In the genomic region with DNA sequence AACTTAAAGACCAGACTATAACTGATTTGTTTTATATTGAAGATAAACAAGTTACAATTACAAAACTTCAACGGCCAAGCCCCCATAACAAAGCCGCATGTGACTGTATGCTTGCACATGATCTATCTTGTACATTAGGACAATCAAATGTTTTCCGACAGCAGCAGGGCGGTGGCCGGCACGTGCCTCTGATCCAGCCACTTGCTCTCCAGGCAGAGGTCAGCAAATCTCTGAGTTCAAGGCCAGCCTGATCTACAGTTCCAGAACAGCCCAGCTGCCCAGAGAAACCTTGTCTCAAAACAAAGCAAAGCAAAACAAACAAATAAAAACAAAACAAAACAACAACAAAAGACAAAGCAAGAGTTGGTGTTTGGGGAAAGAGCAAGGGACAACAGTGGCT, we compare ENCODE assay signal across 12 mouse cellular contexts. TPM values are rescaled to one million over a fixed set of nuclear protein-coding genes. Genes with fewer than 3 reads are reported as not detected.
DNase-seq lines count a peak whose midpoint lies in the region; ATAC-seq lines count a peak whose summit lies in the region.
"Had no signal": no experiment of that assay in that cellular context is flagged by ENCODE, and none has a peak within 500 bp of the region (broad histone marks: within the 10 kb centered on the region; RNA-seq: fewer than 3 reads in every experiment).

No protein-coding gene starts in this region.

- H3K4me1 ChIP-seq in heart, embryonic 16.5 days (ENCODE audit: control insufficient read depth, insufficient read depth, low read length), result no peaks in the 10 kb centered on the region
- no peaks in the 10 kb centered on the region; the same call in 1 of the 2 replicates for H3K4me1 ChIP-seq in liver, embryonic 16.5 days (ENCODE audit: control insufficient read depth, low read depth, low read length)

- no peak for DNase-seq in heart, postnatal 10 days
- peak; percentile 21 for DNase-seq in ovary, adult 18-20 months (ENCODE audit: low spot score)
- no peak for DNase-seq in ovary, postnatal 14 days (ENCODE audit: low spot score)
- DNase-seq in urinary bladder, adult 2 months (ENCODE audit: low spot score), result no peak
- DNase-seq: cerebellum, postnatal 36 days; thymus, postnatal 14 days had no signal

- intact Hi-C loops in heart, postnatal 10 days (cut with DNase I), result loop anchor here (2.0 kb wide), 1 partner anchor 71 kb away; no protein-coding TSS in a partner anchor

- no peaks in the 10 kb centered on the region for H3K36me3 ChIP-seq in heart, embryonic 16.5 days (ENCODE audit: control insufficient read depth, insufficient read depth)
- H3K36me3 ChIP-seq in liver, embryonic 16.5 days (ENCODE audit: control insufficient read depth, insufficient read depth), result no peaks in the 10 kb centered on the region
- H3K36me3 ChIP-seq: hindbrain, embryonic 12.5 days; liver, embryonic 15.5 days had no signal

- no peak overlapping the region for H3K9ac ChIP-seq in heart, embryonic 16.5 days (ENCODE audit: low read length)
- H3K9ac ChIP-seq in liver, embryonic 16.5 days (ENCODE audit: low read depth, low read length), result no peak overlapping the region
- H3K9ac ChIP-seq: liver, embryonic 15.5 days had no signal

- no peak overlapping the region for H3K27ac ChIP-seq in heart, embryonic 16.5 days (ENCODE audit: low read length)
- H3K27ac ChIP-seq in liver, embryonic 16.5 days (ENCODE audit: low read length), result no peak overlapping the region
- H3K27ac ChIP-seq: hindbrain, embryonic 12.5 days; liver, embryonic 15.5 days had no signal

- H3K4me2 ChIP-seq in heart, embryonic 16.5 days (ENCODE audit: low read depth, low read length), result peak overlapping the region; percentile 94; the same call in 1 of the 2 replicates
- 0 out of 2 replicates have a peak overlapping the region, but pooled peaks have one; percentile 20 for H3K4me2 ChIP-seq in liver, embryonic 16.5 days (ENCODE audit: low read depth, low read length)

- no peaks in the 10 kb centered on the region for H3K9me3 ChIP-seq in heart, embryonic 16.5 days (replicated peaks; ENCODE audit: control insufficient read depth, low read length)
- H3K9me3 ChIP-seq in liver, embryonic 16.5 days (replicated peaks; ENCODE audit: control insufficient read depth, low read length), result no peaks in the 10 kb centered on the region
- H3K9me3 ChIP-seq: hindbrain, embryonic 12.5 days; liver, embryonic 15.5 days had no signal

- no peak for ATAC-seq in heart, embryonic 16.5 days (replicated peaks; ENCODE audit: extremely low read depth, insufficient read depth, low FRiP score)
- ATAC-seq in liver, embryonic 16.5 days (ENCODE audit: low read depth), result no peak
- ATAC-seq in erythroid progenitor cell, adult 5-6 weeks (replicated peaks; ENCODE audit: low FRiP score, poor library complexity, severe bottlenecking), result no peak

- WGBS in heart, embryonic 16.5 days, result 62% methylated on average over 6 of the region's 6 CpGs
- 52% methylated on average over 6 of the region's 6 CpGs for WGBS in liver, embryonic 16.5 days (ENCODE audit: insufficient replicate concordance)

- no peaks in the 10 kb centered on the region for H3K27me3 ChIP-seq in heart, embryonic 16.5 days (ENCODE audit: control insufficient read depth, insufficient read depth, low read length)
- no peaks in the 10 kb centered on the region for H3K27me3 ChIP-seq in liver, embryonic 16.5 days (ENCODE audit: control insufficient read depth, insufficient read depth, low read depth, low read length)
- H3K27me3 ChIP-seq: hindbrain, embryonic 12.5 days; liver, embryonic 15.5 days had no signal

- H3K4me3 ChIP-seq in heart, embryonic 16.5 days (ENCODE audit: low read length), result no peak overlapping the region
- H3K4me3 ChIP-seq in liver, embryonic 16.5 days (ENCODE audit: low read depth, low read length), result no peak overlapping the region

RNA-seq across cellular contexts. Expression of a gene that starts 1.3 kb away (rescaled TPM):
- polyA plus RNA-seq in heart, embryonic 16.5 days (2015; fragmentation: Nextera tagmentation; extraction: Ambion mirVana), result 20.3 and 23.0 TPM in 2 replicates
- 10 to 100 TPM; 24.4 to 27.8 TPM for total RNA-seq in heart, postnatal 10 days (2021)
- polyA plus RNA-seq in liver, embryonic 16.5 days (2015; fragmentation: Nextera tagmentation; extraction: Ambion mirVana), result 12.6 and 12.7 TPM in 2 replicates
- polyA plus RNA-seq in urinary bladder, adult 2 months (2012; rRNA removed), result 29.9 and 38.7 TPM in 2 replicates
- 2.2 and 3.4 TPM in 2 replicates for total RNA-seq in erythroid progenitor cell, adult 5-6 weeks (2015; ENCODE audit: low replicate concordance)
- total RNA-seq in erythroid progenitor cell, adult 5-6 weeks (2017; ENCODE audit: low replicate concordance), result 2.8 and 3.0 TPM in 2 replicates

RNA-seq across cellular contexts. Expression of a gene that starts 8.5 kb away (rescaled TPM):
- 9.4 and 9.5 TPM in 2 replicates for polyA plus RNA-seq in heart, embryonic 16.5 days (2015; fragmentation: Nextera tagmentation; extraction: Ambion mirVana)
- total RNA-seq in heart, postnatal 10 days (2021), result 10 to 100 TPM in 1 of 2 experiments, 1 to 10 TPM in 1; 9.8 to 11.3 TPM
- polyA plus RNA-seq in liver, embryonic 16.5 days (2015; fragmentation: Nextera tagmentation; extraction: Ambion mirVana), result 3.4 and 3.5 TPM in 2 replicates
- 13.1 and 15.1 TPM in 2 replicates for polyA plus RNA-seq in urinary bladder, adult 2 months (2012; rRNA removed)
- 0.72 and 3.8 TPM in 2 replicates for total RNA-seq in erythroid progenitor cell, adult 5-6 weeks (2015; ENCODE audit: low replicate concordance)
- total RNA-seq in erythroid progenitor cell, adult 5-6 weeks (2017; ENCODE audit: low replicate concordance), result 1.5 and 5.7 TPM in 2 replicates

RNA-seq across cellular contexts. Expression of a gene that starts 40.9 kb away (rescaled TPM):
- 0.30 and 0.57 TPM in 2 replicates for polyA plus RNA-seq in heart, embryonic 16.5 days (2015; fragmentation: Nextera tagmentation; extraction: Ambion mirVana)
- total RNA-seq in heart, postnatal 10 days (2021), result not detected
- polyA plus RNA-seq in liver, embryonic 16.5 days (2015; fragmentation: Nextera tagmentation; extraction: Ambion mirVana), result 0.07 and 0.08 TPM in 2 replicates
- polyA plus RNA-seq in urinary bladder, adult 2 months (2012; rRNA removed), result 0.45 and 0.52 TPM in 2 replicates
- not detected in 2 replicates for total RNA-seq in erythroid progenitor cell, adult 5-6 weeks (2015; ENCODE audit: low replicate concordance)
- total RNA-seq in erythroid progenitor cell, adult 5-6 weeks (2017; ENCODE audit: low replicate concordance), result not detected in 2 replicates
- total RNA-seq: layer of hippocampus, adult 18-20 months had no signal
